Mouse (Mus musculus): ENCODE data around the gene Olfr1346. TPM values are rescaled to one million over a fixed set of nuclear protein-coding genes. Genes with fewer than 3 reads are reported as not detected.
"Not testable (repeated sequence)": the region's sequence is repeated elsewhere in the genome, so short reads cannot be mapped to it uniquely, and the experiment has no call there.

The Olfr1346 gene
- not detected in 2 replicates for polyA plus RNA-seq (2015; fragmentation: Nextera tagmentation; extraction: Ambion mirVana)

- Histone ChIP-seq H3K9ac (no peak within 1 kb of the TSS), H3K4me2 (no peak within 1 kb of the TSS), H3K27me3 (replicated peaks) (no peaks in the 10 kb centered on the region), H3K4me3 (no peak within 1 kb of the TSS), H3K4me1 (no peaks in the 10 kb centered on the region), H3K36me3 (no peaks in the 10 kb centered on the region), H3K9me3 (0 out of 2 replicates have a peak, but pooled peaks cover 8% of the 10 kb centered on the region), H3K27ac (replicated peaks) (no peak within 1 kb of the TSS)
- ATAC-seq (ENCODE audit: extremely low read depth, insufficient number of reproducible peaks, low FRiP score, low TSS enrichment): no peak
Observed at GRCm38 (mm10) chr7:6466951-6467350, at the start of gene Olfr1346. Olfr1346 (plus strand) TSS chr7:6467101.

GRCm38 (mm10) chr7:6419894-6420293 lies 47.0 kb upstream of the Olfr1346 start:
- Histone ChIP-seq H3K9ac (no peak overlapping the region), H3K27ac (replicated peaks) (no peak overlapping the region), H3K4me3 (no peak overlapping the region), H3K4me2 (no peak overlapping the region), H3K9me3 (0 out of 2 replicates have a peak, but pooled peaks cover 6% of the 10 kb centered on the region), H3K36me3 (no peaks in the 10 kb centered on the region), H3K4me1 (no peaks in the 10 kb centered on the region), H3K27me3 (replicated peaks) (peaks cover 11% of the 10 kb centered on the region)
- WGBS: 76% methylated on average over 6 of the region's 6 CpGs
- ATAC-seq (ENCODE audit: extremely low read depth, insufficient number of reproducible peaks, low FRiP score, low TSS enrichment): no peak

- no peaks in the 10 kb centered on the region for H3K27me3 ChIP-seq (replicated peaks)
- peaks cover 5% of the 10 kb centered on the region for H3K9me3 ChIP-seq
- H3K4me3 ChIP-seq: no peak overlapping the region
- no peak overlapping the region for H3K4me2 ChIP-seq
- 78% methylated on average over 3 of the region's 3 CpGs for WGBS
- H3K4me1 ChIP-seq: no peaks in the 10 kb centered on the region
- no peak overlapping the region for H3K27ac ChIP-seq (replicated peaks)
- H3K36me3 ChIP-seq: no peaks in the 10 kb centered on the region
- H3K9ac ChIP-seq: no peak overlapping the region
- no peak for ATAC-seq (ENCODE audit: extremely low read depth, insufficient number of reproducible peaks, low FRiP score, low TSS enrichment)
Observed at GRCm38 (mm10) chr7:6429381-6429780, 37.5 kb upstream of the Olfr1346 start.

GRCm38 (mm10) chr7:6430342-6430741 lies 36.6 kb upstream of the Olfr1346 start:
- peaks cover 5% of the 10 kb centered on the region for H3K9me3 ChIP-seq
- no peaks in the 10 kb centered on the region for H3K36me3 ChIP-seq
- WGBS: 40% methylated on average over 2 of the region's 2 CpGs
- no peak for ATAC-seq (ENCODE audit: extremely low read depth, insufficient number of reproducible peaks, low FRiP score, low TSS enrichment)
- H3K27ac ChIP-seq (replicated peaks): no peak overlapping the region
- no peaks in the 10 kb centered on the region for H3K4me1 ChIP-seq
- H3K4me3 ChIP-seq: no peak overlapping the region
- H3K9ac ChIP-seq: no peak overlapping the region
- no peak overlapping the region for H3K4me2 ChIP-seq
- no peaks in the 10 kb centered on the region for H3K27me3 ChIP-seq (replicated peaks)

GRCm38 (mm10) chr7:6438388-6438787 lies 28.5 kb upstream of the Olfr1346 start, which contains the start of gene Olfr1344:
Olfr1344 (plus strand) TSS chr7:6438688.
- Histone ChIP-seq H3K9ac (no peak within 1 kb of the TSS), H3K27me3 (replicated peaks) (no peaks in the 10 kb centered on the region), H3K36me3 (no peaks in the 10 kb centered on the region), H3K27ac (replicated peaks) (no peak within 1 kb of the TSS), H3K4me1 (no peaks in the 10 kb centered on the region), H3K4me2 (no peak within 1 kb of the TSS), H3K4me3 (no peak within 1 kb of the TSS), H3K9me3 (no peaks in the 10 kb centered on the region; the same call in 1 of the 2 replicates)
- ATAC-seq (ENCODE audit: extremely low read depth, insufficient number of reproducible peaks, low FRiP score, low TSS enrichment): no peak
- WGBS: 60% methylated on average over 3 of the region's 3 CpGs

GRCm38 (mm10) chr7:6441173-6441572 lies 25.7 kb upstream of the Olfr1346 start:
- Histone ChIP-seq H3K4me3 (no peak overlapping the region), H3K27me3 (replicated peaks) (no peaks in the 10 kb centered on the region), H3K9ac (no peak overlapping the region), H3K4me2 (no peak overlapping the region), H3K27ac (replicated peaks) (no peak overlapping the region), H3K9me3 (no peaks in the 10 kb centered on the region; the same call in 1 of the 2 replicates), H3K4me1 (no peaks in the 10 kb centered on the region), H3K36me3 (no peaks in the 10 kb centered on the region)
- no peak for ATAC-seq (ENCODE audit: extremely low read depth, insufficient number of reproducible peaks, low FRiP score, low TSS enrichment)
- WGBS: 42% methylated on average over 2 of the region's 2 CpGs

- no peaks in the 10 kb centered on the region for H3K36me3 ChIP-seq
- peaks cover 20% of the 10 kb centered on the region for H3K9me3 ChIP-seq
- H3K27me3 ChIP-seq (replicated peaks): no peaks in the 10 kb centered on the region
- WGBS: 81% methylated on average over 5 of the region's 5 CpGs
- no peaks in the 10 kb centered on the region for H3K4me1 ChIP-seq
- no peak overlapping the region for H3K4me2 ChIP-seq
- no peak overlapping the region for H3K4me3 ChIP-seq
- no peak for ATAC-seq (ENCODE audit: extremely low read depth, insufficient number of reproducible peaks, low FRiP score, low TSS enrichment)
- H3K27ac ChIP-seq (replicated peaks): no peak overlapping the region
- H3K9ac ChIP-seq: no peak overlapping the region
Observed at GRCm38 (mm10) chr7:6447771-6448170, 19.1 kb upstream of the Olfr1346 start.

DNA sequence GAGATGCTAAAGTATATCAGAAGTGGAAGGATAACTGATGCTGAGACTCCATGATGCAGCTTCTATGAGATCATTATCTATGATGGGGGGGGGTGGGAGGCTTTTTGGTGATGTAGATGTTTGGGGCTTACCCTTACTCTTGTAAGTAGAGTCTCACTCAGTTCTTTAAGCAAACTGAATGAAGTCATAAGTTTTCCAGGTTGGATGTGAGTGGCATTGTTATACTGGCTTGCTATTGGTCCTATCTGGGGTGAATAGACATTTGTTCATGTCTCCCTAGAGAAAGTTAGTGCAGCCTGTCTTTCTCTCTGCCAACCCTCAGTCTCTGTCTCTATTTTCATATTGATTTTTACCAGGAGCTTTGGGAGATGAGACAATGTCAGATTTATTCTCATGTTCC lies 11.0 kb upstream of the Olfr1346 start, which contains the start of gene Olfr1336:
TSS of gene Olfr1336 (plus strand) at position 301 of the 400 bp plus-strand sequence.
- Histone ChIP-seq H3K27me3 (replicated peaks) (no peaks in the 10 kb centered on the region), H3K4me3 (no peak within 1 kb of the TSS), H3K4me1 (no peaks in the 10 kb centered on the region), H3K36me3 (no peaks in the 10 kb centered on the region), H3K9me3 (peaks cover 19% of the 10 kb centered on the region), H3K27ac (replicated peaks) (no peak within 1 kb of the TSS), H3K9ac (no peak within 1 kb of the TSS), H3K4me2 (no peak within 1 kb of the TSS)
- ATAC-seq (ENCODE audit: extremely low read depth, insufficient number of reproducible peaks, low FRiP score, low TSS enrichment): no peak

DNA sequence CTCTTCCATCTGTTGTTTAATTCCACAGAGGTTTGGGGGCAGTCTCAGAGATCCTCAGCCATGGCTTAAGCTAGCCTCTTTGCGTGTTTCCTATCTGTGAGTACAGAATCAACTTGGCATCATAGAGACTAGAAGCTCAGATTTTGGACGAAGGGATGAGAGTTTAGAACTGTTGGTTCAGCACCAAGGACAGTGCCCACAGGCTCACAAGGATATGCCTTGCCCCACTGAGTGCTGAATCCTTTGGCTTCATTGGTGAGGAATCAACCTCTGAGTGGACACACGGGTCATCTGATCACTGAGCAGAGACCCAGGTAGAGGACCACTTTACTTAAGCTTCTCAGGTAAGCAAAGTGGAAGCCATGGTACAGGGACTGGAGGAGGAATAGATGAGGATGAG lies 10.5 kb upstream of the Olfr1346 start:
- WGBS: 37% methylated on average over 3 of the region's 3 CpGs
- H3K9ac ChIP-seq: no peak overlapping the region
- ATAC-seq (ENCODE audit: extremely low read depth, insufficient number of reproducible peaks, low FRiP score, low TSS enrichment): no peak
- H3K4me3 ChIP-seq: no peak overlapping the region
- H3K4me2 ChIP-seq: no peak overlapping the region
- no peaks in the 10 kb centered on the region for H3K36me3 ChIP-seq
- H3K4me1 ChIP-seq: no peaks in the 10 kb centered on the region
- H3K27me3 ChIP-seq (replicated peaks): no peaks in the 10 kb centered on the region
- H3K27ac ChIP-seq (replicated peaks): no peak overlapping the region
- peaks cover 17% of the 10 kb centered on the region for H3K9me3 ChIP-seq

DNA sequence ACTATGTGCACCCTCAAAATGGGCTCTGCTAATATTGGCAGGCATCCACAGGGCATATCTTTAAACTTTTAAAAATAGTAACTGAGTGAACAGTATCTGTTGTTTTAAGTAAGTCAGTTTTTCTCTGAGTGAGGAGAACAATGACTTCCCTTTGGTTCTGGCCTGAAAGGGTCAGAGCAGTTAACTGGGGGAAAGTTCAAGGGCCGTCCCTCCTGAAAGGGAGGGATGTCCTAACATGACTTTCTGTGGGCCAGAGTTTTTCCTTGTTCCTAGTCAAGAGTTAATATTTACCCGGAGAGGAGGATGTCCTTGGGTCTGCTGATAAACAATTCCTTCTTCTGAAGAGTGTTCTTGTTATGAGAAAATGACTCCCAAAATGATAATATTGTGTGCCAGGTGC lies 10.7 kb downstream of the Olfr1346 start:
- H3K36me3 ChIP-seq; H3K9ac ChIP-seq; H3K27me3 ChIP-seq (replicated peaks); H3K27ac ChIP-seq (replicated peaks); H3K4me2 ChIP-seq; H3K4me1 ChIP-seq; H3K4me3 ChIP-seq; ATAC-seq (ENCODE audit: extremely low read depth, insufficient number of reproducible peaks, low FRiP score, low TSS enrichment): not testable (repeated sequence)
- peaks cover 12% of the 10 kb centered on the region for H3K9me3 ChIP-seq
- 66% methylated on average over 2 of the region's 2 CpGs for WGBS

GRCm38 (mm10) chr7:6486841-6487240 lies 19.9 kb downstream of the Olfr1346 start, which contains the start of gene Olfr5:
Olfr5 (minus strand) TSS chr7:6486941.
- H3K27me3 ChIP-seq (replicated peaks): no peaks in the 10 kb centered on the region
- H3K9ac ChIP-seq: no peak within 1 kb of the TSS
- no peaks in the 10 kb centered on the region for H3K4me1 ChIP-seq
- ATAC-seq (ENCODE audit: extremely low read depth, insufficient number of reproducible peaks, low FRiP score, low TSS enrichment): no peak
- H3K4me3 ChIP-seq: no peak within 1 kb of the TSS
- no peaks in the 10 kb centered on the region for H3K36me3 ChIP-seq
- peaks cover 28% of the 10 kb centered on the region for H3K9me3 ChIP-seq
- H3K4me2 ChIP-seq: no peak within 1 kb of the TSS
- 14% methylated on average over 2 of the region's 2 CpGs for WGBS
- H3K27ac ChIP-seq (replicated peaks): no peak within 1 kb of the TSS

GRCm38 (mm10) chr7:6499655-6500054 lies 32.8 kb downstream of the Olfr1346 start, which contains the start of gene Olfr1347:
Olfr1347 (minus strand) TSS chr7:6499755.
- Histone ChIP-seq H3K9ac (no peak within 1 kb of the TSS), H3K9me3 (peaks cover 25% of the 10 kb centered on the region), H3K4me1 (no peaks in the 10 kb centered on the region), H3K4me2 (no peak within 1 kb of the TSS), H3K36me3 (no peaks in the 10 kb centered on the region), H3K4me3 (no peak within 1 kb of the TSS), H3K27me3 (replicated peaks) (no peaks in the 10 kb centered on the region), H3K27ac (replicated peaks) (no peak within 1 kb of the TSS)
- WGBS: 40% methylated on average over 1 of the region's 1 CpGs
- no peak for ATAC-seq (ENCODE audit: extremely low read depth, insufficient number of reproducible peaks, low FRiP score, low TSS enrichment)
